Mouse (Mus musculus) small intestine, adult 2 months (tissue): Measurements from ENCODE around the gene Phf20. TPM values are rescaled to one million over a fixed set of nuclear protein-coding genes. Genes with fewer than 3 reads are reported as not detected.
A peak's percentile ranks its signal among the peaks of the same experiment; 100 is the strongest.

ENCODE experiments used
- H3K27ac ChIP-seq: fragments of 200-500 bp; 2 replicates; pipeline ENCODE4 v1.5.1; 2012; ENCODE audit warnings: low read depth, low read length, control low read depth, inconsistent platforms; ENCODE audit not compliant: insufficient read depth
- H3K27me3 ChIP-seq: fragments of 200-500 bp; 2 replicates; pipeline ENCODE4 v1.6.1; 2012; ENCODE audit warnings: mild to moderate bottlenecking, moderate library complexity, low read length, inconsistent platforms; ENCODE audit not compliant: control insufficient read depth, insufficient read depth
- H3K36me3 ChIP-seq: fragments of 200-500 bp; 2 replicates; pipeline ENCODE4 v1.6.1; 2012; ENCODE audit warnings: mild to moderate bottlenecking, low read length, control low read depth, inconsistent platforms; ENCODE audit not compliant: control insufficient read depth, insufficient read depth
- H3K4me1 ChIP-seq: fragments of 200-500 bp; 2 replicates; pipeline ENCODE4 v1.6.1; 2012; ENCODE audit warnings: low read length, inconsistent platforms, mixed read lengths; ENCODE audit not compliant: control insufficient read depth, insufficient read depth, insufficient read length
- H3K4me3 ChIP-seq: fragments of 200-500 bp; 2 replicates; pipeline ENCODE4 v1.5.1; 2012; ENCODE audit warnings: low read depth, mild to moderate bottlenecking, control low read depth, inconsistent platforms, low read length, moderate library complexity
- CTCF ChIP-seq: fragments of 200-500 bp; IDR thresholded peaks from 2 replicates; pipeline ENCODE4 v1.5.1; 2012; ENCODE audit warnings: low read depth, mild to moderate bottlenecking, control low read depth, inconsistent platforms, low read length, moderate library complexity, mixed read lengths; ENCODE audit not compliant: insufficient replicate concordance, insufficient read length; ENCODE audit errors: extremely low read depth
- POLR2A ChIP-seq: fragments of 200-500 bp; IDR thresholded peaks from 2 replicates; pipeline ENCODE4 v1.6.1; 2012; ENCODE audit warnings: low read depth, mild to moderate bottlenecking, control low read depth, inconsistent platforms, low read length, moderate library complexity
- WGBS: fragments of 180-500 bp; shearing (Covaris S2); methylation state at CpG from one replicate; pipeline ENCODE4 v1.1.7; 2018; 5-methylcytosine and 5-hydroxymethylcytosine counted together
- polyA plus RNA-seq: library from polyadenylated mRNA; depleted of rRNA; stranded (reverse); fragments of >200 nt; gene quantifications from 2 replicates; pipeline ENCODE4 v1.2.3, GENCODE M21; 2012

The Phf20 gene
- polyA plus RNA-seq, 1 experiment = 7.1 TPM

DNA sequence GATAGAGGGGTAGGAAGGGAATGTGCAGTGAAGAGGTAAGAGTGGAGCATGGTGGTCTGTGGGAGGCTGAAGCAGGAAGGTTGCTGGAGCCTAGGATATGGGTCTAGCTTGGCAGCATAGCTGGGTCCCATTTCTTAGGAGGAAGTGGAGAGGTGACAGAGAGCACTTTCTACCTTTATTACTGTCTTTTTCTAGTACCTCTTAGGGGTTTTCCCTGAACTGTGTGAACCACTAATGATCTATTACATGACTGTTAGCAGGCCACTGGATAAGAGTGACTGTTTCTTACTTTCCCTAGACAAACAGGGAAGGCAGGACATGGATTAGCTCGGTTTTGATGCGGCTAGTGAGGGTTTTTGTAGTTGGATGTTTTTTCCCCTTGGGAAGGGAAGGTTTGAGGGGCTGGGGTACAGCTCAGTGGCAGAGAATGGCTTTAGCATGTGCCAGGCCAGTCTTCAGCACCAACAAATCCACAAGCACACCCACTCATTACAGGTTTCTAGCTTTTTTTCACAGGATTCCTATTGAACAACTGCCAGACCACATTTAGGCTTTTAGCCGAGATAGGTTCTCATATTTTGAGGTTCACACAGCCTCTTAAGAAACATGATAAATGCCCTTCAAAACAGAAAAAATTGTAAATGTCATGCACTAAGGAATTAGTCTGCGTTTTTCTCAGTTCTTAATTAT lies 67.1 kb downstream of the Phf20 start:
- H3K27ac ChIP-seq = no peak overlapping the region
- H3K27me3 ChIP-seq = no peaks in the 10 kb centered on the region
- 78% methylated on average over 4 of the region's 4 CpGs for WGBS
- peaks cover 3% of the 10 kb centered on the region for H3K36me3 ChIP-seq
- no peak overlapping the region for H3K4me3 ChIP-seq
- H3K4me1 ChIP-seq = no peaks in the 10 kb centered on the region
- no peak for TF ChIP-seq CTCF
- TF ChIP-seq POLR2A = no peak

DNA sequence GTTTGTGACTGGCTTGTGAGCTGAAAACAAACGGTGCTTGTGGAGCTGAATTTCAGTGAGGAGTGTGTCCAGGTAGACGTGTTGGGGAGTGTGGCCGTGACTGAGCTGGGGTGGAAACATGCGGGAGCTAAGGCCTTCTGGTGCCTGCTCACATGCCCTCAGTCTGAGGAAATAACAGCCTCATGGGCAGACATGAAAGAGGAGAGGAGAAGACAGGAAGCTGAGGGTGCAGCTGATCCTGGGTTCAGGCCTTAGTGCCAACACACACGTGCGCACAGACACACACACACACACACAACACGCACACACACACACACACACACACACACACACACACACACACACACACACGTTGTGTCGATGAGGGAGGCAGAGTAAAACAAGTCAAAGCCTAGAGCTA lies 71.4 kb downstream of the Phf20 start:
- Histone ChIP-seq H3K27ac (no peak overlapping the region), H3K27me3 (no peaks in the 10 kb centered on the region), H3K4me3 (no peak overlapping the region), H3K4me1 (no peaks in the 10 kb centered on the region), H3K36me3 (peaks cover 5% of the 10 kb centered on the region)
- TF ChIP-seq CTCF (no peak), POLR2A (no peak)
- 94% methylated on average over 9 of the region's 9 CpGs for WGBS

DNA sequence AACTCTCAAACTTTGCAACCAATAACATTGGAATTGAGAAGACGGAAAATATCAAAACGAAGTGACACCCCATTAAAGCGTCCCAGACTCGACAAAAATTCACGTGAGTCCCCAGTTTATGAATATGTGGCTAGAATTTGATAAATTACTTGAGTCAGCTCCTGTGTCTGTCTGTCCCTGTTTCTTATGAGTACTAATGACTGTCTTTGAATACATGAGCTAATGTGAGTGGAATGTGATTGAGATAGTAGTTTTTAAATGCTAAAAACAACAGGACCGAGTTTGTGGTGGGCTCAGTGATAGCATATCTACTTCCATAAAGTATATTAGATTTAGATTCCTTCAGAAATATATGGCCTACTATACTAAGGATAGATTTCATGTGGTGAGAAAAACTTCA lies 76.3 kb downstream of the Phf20 start:
- whole genome bisulfite sequencing = 88% methylated on average over 6 of the region's 6 CpGs

DNA sequence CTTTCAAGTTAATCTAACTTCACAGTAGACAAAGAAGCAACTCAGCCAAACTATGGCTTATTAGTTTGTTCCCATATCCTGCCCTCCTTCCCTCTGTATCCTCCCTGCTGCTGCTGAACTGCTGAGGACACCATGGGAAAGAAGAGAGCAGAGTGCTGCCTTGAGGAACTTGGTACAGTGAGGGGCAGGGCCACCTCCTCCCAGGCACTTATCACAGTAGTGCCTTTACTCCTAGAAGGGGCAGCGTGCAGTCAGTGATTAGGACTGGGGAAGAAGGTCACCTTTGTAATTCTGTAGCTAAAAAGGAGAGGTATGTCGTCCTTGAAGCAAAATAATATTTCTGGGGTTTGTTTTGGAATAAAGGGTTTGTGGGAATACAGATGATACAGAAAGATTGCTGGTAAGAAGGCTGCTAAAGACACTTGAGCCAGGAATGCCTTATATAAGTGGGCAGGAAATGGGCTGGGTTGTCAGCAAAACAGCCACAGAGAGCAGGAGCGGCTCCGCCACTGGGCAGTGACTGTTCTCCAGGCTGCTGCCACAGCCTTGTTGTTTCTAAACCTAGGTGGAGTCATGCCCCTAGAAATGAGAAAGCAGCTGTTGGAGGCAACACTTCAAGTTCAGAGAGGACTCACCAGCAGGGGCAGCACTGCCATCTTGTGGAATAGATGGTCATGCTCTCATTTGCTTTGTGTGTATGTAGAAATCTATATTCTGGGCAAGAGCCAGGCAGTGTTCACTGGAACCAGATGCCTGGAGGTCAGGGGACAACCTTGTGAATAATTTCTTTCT lies 82.2 kb downstream of the Phf20 start:
- WGBS = 45% methylated on average over 4 of the region's 4 CpGs
- Histone ChIP-seq H3K27me3 (no peaks in the 10 kb centered on the region), H3K4me3 (no peak overlapping the region), H3K27ac (peak overlapping the region; percentile 61; the same call in 1 of the 2 replicates), H3K36me3 (peaks cover 6% of the 10 kb centered on the region), H3K4me1 (no peaks in the 10 kb centered on the region)
- TF ChIP-seq CTCF (peak; percentile 68; the same call in 1 of the 2 replicates), POLR2A (no peak)

More for the DNA sequence above, 76.3 kb downstream of the Phf20 start:
- Histone ChIP-seq H3K4me1 (no peaks in the 10 kb centered on the region), H3K4me3 (no peak overlapping the region), H3K27ac (no peak overlapping the region), H3K27me3 (no peaks in the 10 kb centered on the region), H3K36me3 (peaks cover 12% of the 10 kb centered on the region)
- TF ChIP-seq POLR2A (no peak), CTCF (no peak)

DNA sequence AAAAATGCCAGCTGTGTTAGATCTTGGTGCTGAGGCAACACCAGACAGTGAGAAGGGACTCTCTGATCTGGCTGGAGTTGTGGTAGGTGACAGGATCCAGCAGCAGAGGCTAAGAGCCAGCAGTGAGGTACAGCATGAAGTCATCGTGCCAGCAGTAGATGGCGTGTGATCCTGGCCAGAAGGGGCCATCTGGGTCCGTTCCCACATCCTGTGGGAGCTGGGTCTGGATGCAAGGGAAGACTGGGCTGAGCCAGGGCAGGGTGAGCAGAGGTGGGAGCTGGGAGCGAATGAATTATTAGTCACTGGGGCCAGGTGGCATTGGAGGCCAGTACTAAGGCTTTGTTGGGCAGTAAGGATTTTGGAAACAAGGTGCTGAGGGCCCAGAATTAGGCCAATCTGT lies 85.0 kb downstream of the Phf20 start:
- Histone ChIP-seq H3K27me3 (no peaks in the 10 kb centered on the region), H3K4me3 (no peak overlapping the region), H3K36me3 (peaks cover 4% of the 10 kb centered on the region), H3K4me1 (no peaks in the 10 kb centered on the region), H3K27ac (no peak overlapping the region)
- WGBS = 75% methylated on average over 4 of the region's 4 CpGs
- no peak for TF ChIP-seq POLR2A
- TF ChIP-seq CTCF = no peak

DNA sequence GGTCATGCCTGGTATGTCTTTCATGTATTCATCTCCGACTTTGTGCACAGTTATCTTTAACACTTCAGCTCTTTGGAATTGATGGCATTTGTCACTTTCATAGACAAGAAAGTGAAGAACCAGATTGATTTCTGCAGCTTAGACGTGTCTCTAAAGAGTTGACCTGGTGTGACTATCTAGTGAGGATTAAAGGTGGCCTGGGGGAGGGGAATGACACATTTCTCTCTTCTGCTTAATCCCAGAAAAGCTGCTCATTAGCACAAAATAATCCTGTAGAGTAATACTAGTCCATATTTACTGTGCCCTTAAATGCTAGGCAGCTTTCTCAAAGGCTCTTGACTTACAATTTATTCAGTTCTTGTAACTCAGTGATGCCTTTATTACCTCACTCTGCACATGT lies 88.9 kb downstream of the Phf20 start:
- Histone ChIP-seq H3K27ac (no peak overlapping the region), H3K36me3 (peaks cover 14% of the 10 kb centered on the region), H3K4me1 (no peaks in the 10 kb centered on the region), H3K27me3 (no peaks in the 10 kb centered on the region), H3K4me3 (no peak overlapping the region)
- WGBS = 82% methylated on average over 2 of the region's 2 CpGs
- TF ChIP-seq CTCF (no peak), POLR2A (no peak)

DNA sequence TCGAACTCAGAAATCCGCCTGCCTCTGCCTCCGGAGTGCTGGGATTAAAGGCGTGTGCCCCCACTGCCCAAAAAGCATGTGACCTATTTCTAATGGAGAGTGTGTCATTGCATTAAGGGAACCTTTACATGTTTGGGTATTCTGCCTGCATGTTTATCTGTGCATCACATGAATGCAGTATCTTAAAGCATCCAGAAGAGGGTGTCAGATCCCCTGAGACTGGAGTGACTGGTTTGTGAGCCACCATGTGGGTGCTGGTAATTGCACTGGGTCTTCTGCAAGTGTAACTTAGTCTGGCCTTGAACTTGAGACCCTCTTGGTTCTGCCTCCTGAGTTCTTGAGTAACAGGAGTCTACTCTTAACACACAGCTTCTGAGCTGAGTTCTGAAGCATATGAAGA lies 90.5 kb downstream of the Phf20 start:
- 95% methylated on average over 4 of the region's 4 CpGs for WGBS
- H3K36me3 ChIP-seq = peaks cover 14% of the 10 kb centered on the region
- no peaks in the 10 kb centered on the region for H3K4me1 ChIP-seq
- no peaks in the 10 kb centered on the region for H3K27me3 ChIP-seq
- H3K27ac ChIP-seq = no peak overlapping the region
- H3K4me3 ChIP-seq = no peak overlapping the region
- TF ChIP-seq CTCF = no peak
- no peak for TF ChIP-seq POLR2A
